Mouse (Mus musculus) cerebellum, adult 9-10 months (tissue): Measurements from ENCODE around the gene Golga4.
A peak's percentile ranks its signal among the peaks of the same experiment; 100 is the strongest.

Source experiments
- DNase-seq: peaks from one replicate; pipeline ENCODE4 v3.0.0; 2022

The Golga4 gene

DNA sequence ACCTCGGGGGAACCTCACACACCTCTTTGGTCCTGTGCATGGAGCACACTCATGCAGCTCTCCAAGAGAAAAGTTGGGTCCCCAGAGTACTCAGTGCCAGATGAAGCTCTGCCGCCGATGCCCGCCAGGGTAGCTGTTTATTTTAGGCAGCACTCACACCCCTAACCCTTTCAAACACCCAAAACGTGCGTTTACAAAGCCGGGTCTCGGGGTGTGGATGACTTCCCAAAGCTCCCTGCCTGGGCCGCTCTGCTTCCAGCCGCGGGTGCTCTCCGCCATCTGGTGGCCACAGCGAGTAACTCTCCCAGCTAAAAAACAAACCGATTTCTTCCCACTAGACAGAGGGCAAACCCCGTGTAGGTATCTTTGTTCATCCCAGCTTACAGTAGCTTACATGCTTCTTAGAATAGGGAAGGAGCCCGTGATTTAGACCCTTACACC, 16.5 kb upstream of the Golga4 start:
- peak; percentile 84 for DNase-seq

- DNase-seq = no peak
These were observed 14.9 kb upstream of the Golga4 start for GRCm38 (mm10) chr9:118491195-118491594.

DNA sequence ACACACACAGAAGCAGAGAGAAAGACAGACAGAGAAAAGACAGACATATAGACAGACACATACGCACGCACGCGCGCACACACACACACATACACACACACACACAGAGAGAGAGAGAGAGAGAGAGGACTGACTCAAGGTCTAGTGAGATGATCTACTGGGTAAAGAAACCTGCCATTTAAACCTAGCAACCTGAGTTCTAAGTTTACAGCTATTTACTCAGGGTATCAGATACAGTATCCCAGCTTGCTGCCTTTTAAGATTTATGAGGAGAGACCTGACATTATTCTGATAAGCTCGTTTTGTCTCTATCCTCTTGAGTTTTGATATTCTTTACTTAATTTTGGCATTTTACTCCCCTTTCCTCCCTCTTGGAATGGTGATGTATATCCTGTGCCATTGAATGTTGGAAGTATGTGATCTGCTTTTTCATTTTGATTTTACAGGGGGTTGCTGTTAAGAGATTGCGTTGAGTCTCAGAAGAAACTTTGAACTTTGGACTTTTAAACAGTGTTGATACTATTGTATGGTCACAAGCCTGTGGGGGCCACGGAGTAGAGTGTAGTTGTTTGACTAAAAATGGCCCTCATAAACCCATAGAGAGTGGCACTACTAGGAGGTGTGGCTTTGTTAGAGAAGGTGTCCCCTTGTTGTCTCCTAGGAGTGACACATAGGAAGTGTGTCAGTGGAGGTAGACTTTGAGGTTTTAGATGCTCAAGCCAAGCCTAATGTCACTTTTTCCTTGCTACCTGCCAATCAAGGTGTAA, 13.0 kb upstream of the Golga4 start:
- DNase-seq = no peak

GRCm38 (mm10) chr9:118494106-118494505, 12.0 kb upstream of the Golga4 start:
- DNase-seq = no peak

GRCm38 (mm10) chr9:118495933-118496332, 10.1 kb upstream of the Golga4 start:
- DNase-seq = no peak

GRCm38 (mm10) chr9:118496952-118497351, 9.1 kb upstream of the Golga4 start:
- no peak for DNase-seq

- no peak for DNase-seq
These were observed 8.0 kb upstream of the Golga4 start for GRCm38 (mm10) chr9:118498061-118498460.

DNA sequence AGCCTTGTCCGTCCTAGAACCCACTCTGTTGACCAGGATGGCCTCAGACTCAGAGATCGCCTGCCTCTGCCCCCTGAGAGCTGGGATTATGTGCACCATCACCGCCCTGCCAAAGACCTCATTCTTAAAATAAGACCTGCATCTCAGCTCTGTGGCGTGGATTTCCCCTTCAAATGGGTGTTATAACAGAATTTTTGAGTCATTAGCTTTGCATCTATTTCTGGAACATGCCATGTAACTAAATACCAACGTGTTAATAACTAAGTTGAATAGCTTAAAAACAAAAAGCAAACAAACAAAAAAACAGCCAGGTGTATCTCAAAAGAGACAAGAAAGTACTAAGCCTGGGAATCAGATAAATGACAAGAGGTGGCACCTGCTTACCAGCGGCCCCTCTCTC, 5.1 kb upstream of the Golga4 start:
- DNase-seq = no peak

GRCm38 (mm10) chr9:118504656-118505055, 1.4 kb upstream of the Golga4 start:
- DNase-seq = no peak

DNA sequence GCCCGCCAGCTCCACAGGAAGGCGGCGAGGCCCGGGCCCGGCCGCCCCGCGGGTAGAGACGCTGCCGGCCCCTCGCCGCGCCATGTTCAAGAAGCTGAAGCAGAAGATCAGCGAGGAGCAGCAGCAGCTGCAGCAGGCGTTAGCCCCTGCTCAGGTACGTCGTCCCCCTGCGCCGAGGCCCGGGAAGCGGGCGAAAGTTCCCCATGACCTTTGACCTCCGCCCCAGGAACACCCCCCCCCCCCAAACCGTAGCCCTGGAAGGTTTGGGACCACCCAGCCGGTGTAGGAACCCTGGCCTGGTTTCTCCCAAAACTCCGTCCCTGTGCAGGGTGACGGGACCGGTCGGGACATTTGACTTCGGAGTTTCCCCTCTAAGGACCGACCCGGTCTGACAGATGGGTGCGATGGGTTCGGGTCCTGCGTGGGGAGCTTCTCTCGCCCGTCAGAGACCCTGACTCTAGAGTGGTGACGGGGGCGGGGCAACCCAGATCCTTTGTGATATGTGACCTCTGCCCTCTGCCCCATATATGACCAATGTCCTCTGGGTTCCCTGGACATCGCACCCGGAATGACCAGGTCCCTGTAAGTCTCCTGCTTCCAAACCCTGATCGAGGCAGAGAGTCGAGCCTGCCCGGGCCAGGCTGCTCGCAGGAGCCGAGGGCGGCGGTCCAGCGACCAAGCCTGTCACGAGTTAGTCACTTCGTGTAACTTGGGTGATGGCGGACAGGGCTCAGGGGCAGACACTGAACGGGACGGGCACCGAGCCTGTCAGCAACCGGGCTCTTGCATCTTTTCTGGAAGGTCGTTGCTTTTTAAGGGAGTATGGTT, 551 bp downstream of the Golga4 start:
- DNase-seq = peak; percentile 62

DNA sequence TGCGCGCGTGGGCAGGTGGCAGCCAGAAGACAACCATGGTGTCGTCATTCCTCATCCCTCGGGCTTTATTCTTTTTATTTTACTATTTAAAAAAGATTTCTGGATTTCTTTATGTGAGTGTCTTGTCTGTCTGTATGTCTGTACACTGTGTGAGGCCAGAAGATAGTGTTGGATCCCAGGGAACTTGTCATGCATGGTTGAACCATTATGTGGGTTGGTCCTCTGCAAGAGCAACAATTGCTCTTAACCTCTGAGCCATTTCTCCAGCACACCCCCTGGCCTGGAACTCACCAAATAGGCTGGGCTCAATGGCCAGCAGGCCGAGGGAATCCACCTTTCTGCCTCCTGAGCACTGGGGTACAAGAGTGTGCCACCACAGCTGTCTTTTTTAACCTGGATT, 1.5 kb downstream of the Golga4 start:
- no peak for DNase-seq

DNA sequence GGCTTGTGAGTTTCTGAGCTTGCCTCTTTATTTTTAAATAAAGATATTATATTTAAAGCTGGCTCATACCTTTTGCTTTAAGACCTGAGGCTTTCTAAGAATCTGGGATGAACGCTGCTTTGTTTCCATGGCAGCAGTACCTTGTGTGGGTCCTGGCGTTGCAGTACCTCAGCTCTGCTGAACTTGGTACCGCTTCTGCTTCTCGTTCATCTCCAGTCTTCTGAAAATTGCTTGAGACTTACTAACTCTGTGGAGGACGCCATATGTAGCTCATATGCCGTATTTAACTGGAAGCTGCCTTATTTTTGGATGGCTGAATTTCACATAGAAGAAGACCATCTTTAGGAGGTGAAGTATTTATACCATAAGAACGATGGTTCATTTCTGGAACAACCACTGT, 2.5 kb downstream of the Golga4 start:
- no peak for DNase-seq

- no peak for DNase-seq
These were observed 5.0 kb downstream of the Golga4 start for GRCm38 (mm10) chr9:118510941-118511690.

DNA sequence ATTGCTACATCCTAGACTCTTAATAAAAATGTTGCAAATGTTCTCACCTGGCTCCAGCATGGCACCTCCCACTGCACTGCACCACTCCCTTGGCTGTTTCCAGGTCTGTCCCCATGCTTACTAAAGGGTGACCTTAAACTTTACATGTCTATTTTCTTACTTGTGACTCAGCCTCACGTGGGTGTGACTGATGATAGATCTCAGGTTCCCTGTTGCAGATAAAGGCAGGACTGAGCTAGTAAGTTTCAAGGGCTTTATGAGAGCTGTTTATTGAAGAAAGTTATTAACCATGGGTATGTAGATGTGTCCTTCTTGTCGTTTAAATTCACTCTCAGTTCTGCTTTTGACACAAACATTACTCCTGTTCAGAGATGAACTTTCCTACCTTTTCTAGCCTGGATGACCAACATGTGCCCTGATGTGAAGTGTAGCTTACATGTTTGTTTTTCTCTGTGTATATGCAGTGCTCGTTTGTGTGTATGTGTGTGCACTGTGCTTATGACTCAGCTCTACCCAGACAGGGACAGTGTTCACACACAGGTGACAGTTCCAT, 6.7 kb downstream of the Golga4 start:
- no peak for DNase-seq

- no peak for DNase-seq
These were observed 9.4 kb downstream of the Golga4 start for GRCm38 (mm10) chr9:118515476-118515875.

GRCm38 (mm10) chr9:118516162-118516561, 10.1 kb downstream of the Golga4 start:
- DNase-seq = no peak

GRCm38 (mm10) chr9:118517619-118518018, 11.6 kb downstream of the Golga4 start:
- DNase-seq = no peak

DNA sequence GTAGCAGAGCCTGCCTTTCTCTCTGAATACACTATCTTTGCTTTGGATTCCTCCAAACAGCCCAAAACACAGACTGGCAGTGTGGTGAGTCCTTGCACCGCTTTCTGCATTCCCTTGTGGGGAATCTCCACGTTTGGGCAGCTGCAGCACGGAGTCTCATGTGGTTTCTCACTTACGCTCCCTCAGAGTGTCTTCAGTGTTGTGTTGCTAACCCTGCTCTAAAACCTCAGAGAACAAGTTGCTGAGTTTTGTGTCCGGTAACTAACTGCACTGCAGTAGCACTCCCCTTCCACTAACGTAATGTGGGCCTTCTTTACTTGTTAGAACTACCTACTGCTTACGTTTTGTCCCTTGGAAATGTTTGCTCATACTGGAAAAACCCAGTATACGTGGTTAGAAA, 13.0 kb downstream of the Golga4 start:
- DNase-seq = no peak

DNA sequence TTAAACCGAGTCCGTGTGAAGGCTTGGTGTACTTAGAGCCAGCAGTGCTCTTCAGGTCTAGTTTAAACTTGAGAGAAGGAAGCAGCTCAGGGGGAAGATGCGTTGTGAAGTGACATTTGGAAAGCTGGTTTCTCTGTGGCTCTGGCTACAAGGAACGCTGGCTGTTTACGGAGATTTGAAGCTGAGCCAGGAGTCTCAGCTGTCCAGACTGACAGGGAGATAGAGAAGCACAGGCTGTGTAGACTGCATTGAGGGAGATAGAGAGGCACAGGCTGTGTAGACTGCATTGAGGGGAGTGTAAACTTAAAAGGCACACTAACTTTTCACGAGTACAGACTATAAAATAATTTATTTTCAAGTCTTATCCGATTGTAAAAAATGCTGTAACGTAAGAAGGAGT, 13.9 kb downstream of the Golga4 start:
- peak; percentile 39 for DNase-seq

GRCm38 (mm10) chr9:118520858-118521257, 14.8 kb downstream of the Golga4 start:
- no peak for DNase-seq

GRCm38 (mm10) chr9:118521659-118522058, 15.6 kb downstream of the Golga4 start:
- DNase-seq = no peak

- DNase-seq = no peak
These were observed 17.7 kb downstream of the Golga4 start for GRCm38 (mm10) chr9:118523738-118524137.

GRCm38 (mm10) chr9:118527056-118527455, 21.0 kb downstream of the Golga4 start:
- no peak for DNase-seq
